In genomic region chr12:82446609-82447024, GRCm38 (mm10) we compare ENCODE assay signal across 26 mouse cellular contexts.
DNase-seq lines count a peak whose midpoint lies in the region; ATAC-seq and TF ChIP-seq lines count a peak whose summit lies in the region.
"Had no signal": no experiment of that assay in that cellular context is flagged by ENCODE, and none has a peak within 500 bp of the region (broad histone marks: within the 10 kb centered on the region; RNA-seq: fewer than 3 reads in every experiment).

No protein-coding gene starts in this region.

- in situ Hi-C loops in CH12.LX (cut with MboI; ENCODE audit: low pct_ligation_motif_present, low pct_unique_long_range_greater_than_20kb, low sequenced_read_pairs), result no loop called here

- no peak for TF ChIP-seq EP300 in CH12.LX (IDR thresholded peaks at IDR 0.05; ENCODE audit: low read length)
- TF ChIP-seq EP300 in lung, postnatal 0 days (IDR thresholded peaks at IDR 0.05), result no peak

- no peak for ATAC-seq in heart, embryonic 11.5 days (replicated peaks; ENCODE audit: insufficient number of reproducible peaks, low FRiP score, low TSS enrichment)
- ATAC-seq in granulocyte monocyte progenitor cell, adult 5-6 weeks (replicated peaks; ENCODE audit: poor library complexity, severe bottlenecking), result peak; percentile 70
- ATAC-seq in megakaryocyte progenitor cell, adult 5-6 weeks (replicated peaks; ENCODE audit: poor library complexity), result peak; percentile 47; the same call in 1 of the 2 replicates
- no peak for ATAC-seq in lung, postnatal 0 days
- ATAC-seq: activated CD4-positive, CD25-positive, alpha-beta regulatory T cell, adult 4 months; forebrain, embryonic 14.5 days; forebrain, embryonic 16.5 days; Patski had no signal

- H3K4me1 ChIP-seq in heart, embryonic 11.5 days (ENCODE audit: control insufficient read depth, insufficient read depth, low read length), result no peaks in the 10 kb centered on the region
- peaks cover 5 to 27% of the 10 kb centered on the region in 2 experiments for H3K4me1 ChIP-seq in CH12.LX (ENCODE audit: control insufficient read depth in 1 of 2, insufficient read depth in 2 of 2)
- H3K4me1 ChIP-seq in lung, postnatal 0 days (ENCODE audit: insufficient read depth, low read depth, low read length), result no peaks in the 10 kb centered on the region
- H3K4me1 ChIP-seq: forebrain, embryonic 12.5 days had no signal

- H3K9ac ChIP-seq in heart, embryonic 11.5 days (ENCODE audit: low read depth, low read length), result no peak overlapping the region
- peak overlapping the region; percentile 64 for H3K9ac ChIP-seq in CH12.LX (ENCODE audit: insufficient read depth, low read depth)
- H3K9ac ChIP-seq in lung, postnatal 0 days (replicated peaks; ENCODE audit: low read depth), result no peak overlapping the region
- H3K9ac ChIP-seq: embryonic facial prominence, embryonic 13.5 days; embryonic facial prominence, embryonic 15.5 days; forebrain, embryonic 12.5 days had no signal

- dilution Hi-C loops in CH12.LX (cut with MboI; ENCODE audit: extremely low pct_ligation_motif_present, extremely low pct_unique_long_range_greater_than_20kb, low sequenced_read_pairs), result no loop called here

- H3K27ac ChIP-seq in heart, embryonic 11.5 days (ENCODE audit: low read depth, low read length), result no peak overlapping the region
- peak overlapping the region; percentile 76 for H3K27ac ChIP-seq in CH12.LX (ENCODE audit: insufficient read depth, low read depth)
- no peak overlapping the region for H3K27ac ChIP-seq in lung, postnatal 0 days (ENCODE audit: low read length)
- H3K27ac ChIP-seq: embryonic facial prominence, embryonic 13.5 days; embryonic facial prominence, embryonic 15.5 days; forebrain, embryonic 10.5 days; forebrain, embryonic 12.5 days had no signal

- TF ChIP-seq RAD21 in CH12.LX (IDR thresholded peaks at IDR 0.05; ENCODE audit: low read depth, low read length), result no peak

- no peak for TF ChIP-seq CTCF in CH12.LX (conservative IDR thresholded peaks at IDR 0.05 in 1 of 2, IDR thresholded peaks at IDR 0.05 in 1 of 2; ENCODE audit: low read depth in 2 of 2, low read length in 2 of 2)
- TF ChIP-seq CTCF in lung, postnatal 0 days (IDR thresholded peaks at IDR 0.05), result no peak

- WGBS in heart, embryonic 11.5 days (ENCODE audit: insufficient replicate concordance), result 89% methylated on average over 8 of the region's 8 CpGs
- WGBS in lung, postnatal 0 days, result 84% methylated on average over 8 of the region's 8 CpGs

- peak; percentile 83 for TF ChIP-seq POLR2A in CH12.LX (IDR thresholded peaks at IDR 0.05; ENCODE audit: low read depth, low read length)

- H3K4me3 ChIP-seq in heart, embryonic 11.5 days (ENCODE audit: low read depth, low read length), result no peak overlapping the region
- peak overlapping the region; percentile 60 to 69 (median 63) for H3K4me3 ChIP-seq in CH12.LX (replicated peaks in 1 of 3; ENCODE audit: low read depth in 2 of 3, low read length in 2 of 3, poor library complexity in 1 of 3)
- H3K4me3 ChIP-seq in lung, postnatal 0 days (ENCODE audit: low read depth, low read length), result no peak overlapping the region
- H3K4me3 ChIP-seq: embryonic facial prominence, embryonic 13.5 days; embryonic facial prominence, embryonic 15.5 days; erythroblast, embryonic 14.5 days; forebrain, embryonic 10.5 days; forebrain, embryonic 12.5 days had no signal

- H3K27me3 ChIP-seq in heart, embryonic 11.5 days (ENCODE audit: control insufficient read depth, insufficient read depth, low read length), result no peaks in the 10 kb centered on the region
- no peaks in the 10 kb centered on the region for H3K27me3 ChIP-seq in CH12.LX (replicated peaks)
- no peaks in the 10 kb centered on the region for H3K27me3 ChIP-seq in lung, postnatal 0 days (replicated peaks; ENCODE audit: insufficient read depth, low read length)
- H3K27me3 ChIP-seq: embryonic facial prominence, embryonic 13.5 days; embryonic facial prominence, embryonic 15.5 days; forebrain, embryonic 12.5 days; Patski had no signal

- peaks cover 5% of the 10 kb centered on the region for H3K79me2 ChIP-seq in CH12.LX (replicated peaks; ENCODE audit: control insufficient read depth, extremely low read depth, insufficient read depth, poor library complexity, severe bottlenecking)

- H3K9me3 ChIP-seq in heart, embryonic 11.5 days (replicated peaks; ENCODE audit: control insufficient read depth, low read length), result no peaks in the 10 kb centered on the region
- H3K9me3 ChIP-seq in CH12.LX (replicated peaks; ENCODE audit: low read length), result no peaks in the 10 kb centered on the region
- no peaks in the 10 kb centered on the region for H3K9me3 ChIP-seq in lung, postnatal 0 days (ENCODE audit: low read length)
- H3K9me3 ChIP-seq: embryonic facial prominence, embryonic 13.5 days; embryonic facial prominence, embryonic 15.5 days; forebrain, embryonic 10.5 days; forebrain, embryonic 12.5 days; G1E had no signal

- peaks cover under 1% of the 10 kb centered on the region; the same call in 1 of the 2 replicates for H3K36me3 ChIP-seq in heart, embryonic 11.5 days (ENCODE audit: control insufficient read depth, insufficient read depth, low read length)
- peaks cover 27 to 59% of the 10 kb centered on the region in 2 experiments for H3K36me3 ChIP-seq in CH12.LX (replicated peaks in 1 of 2; ENCODE audit: control insufficient read depth in 1 of 2, insufficient read depth in 1 of 2, low read length in 1 of 2)
- H3K36me3 ChIP-seq in lung, postnatal 0 days (ENCODE audit: insufficient read depth, low read length), result peaks cover 14% of the 10 kb centered on the region; the same call in 1 of the 2 replicates

- no peak overlapping the region for H3K4me2 ChIP-seq in heart, embryonic 11.5 days
- peak overlapping the region; percentile 85; the same call in 1 of the 2 replicates for H3K4me2 ChIP-seq in CH12.LX (ENCODE audit: insufficient read depth, low read depth, poor library complexity, severe bottlenecking)
- no peak overlapping the region for H3K4me2 ChIP-seq in lung, postnatal 0 days (replicated peaks; ENCODE audit: low read depth, low read length)
- H3K4me2 ChIP-seq: embryonic facial prominence, embryonic 13.5 days; embryonic facial prominence, embryonic 15.5 days; forebrain, embryonic 12.5 days had no signal

- peak; percentile 78 for DNase-seq in heart, adult 11 months
- peak; percentile 95 for DNase-seq in CH12.LX (ENCODE audit: extremely low read depth)
- no peak for DNase-seq in lung, postnatal 0 days (ENCODE audit: low spot score)
- no peak for DNase-seq in spleen, adult 12 weeks (ENCODE audit: low spot score)
- DNase-seq in kidney, adult 11 months, result no peak
- DNase-seq: adrenal gland, adult 8-10 months; adrenal gland, postnatal 14 days; cerebellum, adult 11 months; cerebellum, adult 18-20 months; cerebellum, adult 8-10 months; cerebellum, postnatal 14 days; cerebellum, postnatal 36 days; embryo, embryonic 11 days had no signal

TF ChIP-seq in CH12.LX, 34 proteins besides CTCF, POLR2A, EP300 and RAD21 (continues in another document):
- TF ChIP-seq RCOR1 (conservative IDR thresholded peaks at IDR 0.05; ENCODE audit: low read depth, low read length) (no peak), MAZ (IDR thresholded peaks at IDR 0.05; ENCODE audit: low read depth, low read length) (no peak), TBP (conservative IDR thresholded peaks at IDR 0.05; ENCODE audit: low read depth, low read length) (peak; percentile 93), USF2 (conservative IDR thresholded peaks at IDR 0.05; ENCODE audit: low read depth, low read length) (peak; percentile 60), MAX (IDR thresholded peaks at IDR 0.05; ENCODE audit: low read length) (peak; percentile 67), NELFE (IDR thresholded peaks at IDR 0.05; ENCODE audit: low read depth, low read length) (peak; percentile 67; the same call in 1 of the 2 replicates), CHD1 (IDR thresholded peaks at IDR 0.05; ENCODE audit: low read depth, low read length) (no peak), MYC (IDR thresholded peaks at IDR 0.05; ENCODE audit: low read depth, low read length) (peak; percentile 63; the same call in 1 of the 2 replicates), NRF1 (IDR thresholded peaks at IDR 0.05; ENCODE audit: low read depth, low read length) (no peak), ZNF384 (IDR thresholded peaks at IDR 0.05; ENCODE audit: low read depth, low read length) (no peak), ELF1 (IDR thresholded peaks at IDR 0.05; ENCODE audit: low read depth, low read length) (peak; percentile 66), GABPA (IDR thresholded peaks at IDR 0.05; ENCODE audit: insufficient replicate concordance, low read depth, low read length) (no peak), MAFK (IDR thresholded peaks at IDR 0.05; ENCODE audit: insufficient replicate concordance, low read length) (no peak), ZC3H11A (IDR thresholded peaks at IDR 0.05; ENCODE audit: low read depth, low read length) (no peak), CHD2 (IDR thresholded peaks at IDR 0.05; ENCODE audit: low read length) (no peak), POLR2AphosphoS2 (IDR thresholded peaks at IDR 0.05; ENCODE audit: low read depth, low read length) (no peak; the same call in 1 of the 2 replicates), PAX5 (IDR thresholded peaks at IDR 0.05; ENCODE audit: low read length) (no peak), UBTF (IDR thresholded peaks at IDR 0.05; ENCODE audit: low read depth, low read length) (no peak), BHLHE40 (IDR thresholded peaks at IDR 0.05; ENCODE audit: low read depth, low read length) (peak; percentile 91), USF1 (IDR thresholded peaks at IDR 0.05; ENCODE audit: low read depth, low read length) (peak; percentile 56), KAT2A (IDR thresholded peaks at IDR 0.05; ENCODE audit: insufficient replicate concordance, low read length) (no peak), E2F4 (IDR thresholded peaks at IDR 0.05; ENCODE audit: insufficient replicate concordance, low read depth, low read length) (no peak), SIN3A (IDR thresholded peaks at IDR 0.05; ENCODE audit: low read length) (peak; percentile 22; the same call in 1 of the 2 replicates), HCFC1 (IDR thresholded peaks at IDR 0.05; ENCODE audit: low read depth, low read length) (peak; percentile 50), MEF2A (IDR thresholded peaks at IDR 0.05; ENCODE audit: borderline replicate concordance, low read depth, low read length) (peak; percentile 12; the same call in 1 of the 2 replicates), IRF4 (IDR thresholded peaks at IDR 0.05; ENCODE audit: low read depth, low read length) (0 out of 2 replicates have a peak, but pooled peaks have one; percentile 13), ZKSCAN1 (IDR thresholded peaks at IDR 0.05; ENCODE audit: borderline replicate concordance, low read depth, low read length) (no peak), JUND (conservative IDR thresholded peaks at IDR 0.05; ENCODE audit: low read depth, low read length) (no peak), MXI1 (IDR thresholded peaks at IDR 0.05; ENCODE audit: low read depth, low read length) (peak; percentile 70; the same call in 1 of the 2 replicates), TCF12 (IDR thresholded peaks at IDR 0.05; ENCODE audit: low read depth, low read length) (peak; percentile 57), ZMIZ1 (IDR thresholded peaks at IDR 0.05; ENCODE audit: low read depth, low read length) (no peak)

Comparison
In these comparisons a context has a peak if more than half of its experiments do, and no peak if none do; other contexts are left out.
1. DNase-seq: peak in heart, adult 11 months (single experiment) and CH12.LX (single experiment); none in lung, postnatal 0 days (single experiment), spleen, adult 12 weeks (single experiment) and kidney, adult 11 months (single experiment).
2. ATAC-seq: peak in granulocyte monocyte progenitor cell, adult 5-6 weeks (single experiment) and megakaryocyte progenitor cell, adult 5-6 weeks (single experiment); none in heart, embryonic 11.5 days (single experiment) and lung, postnatal 0 days (single experiment).
3. H3K4me3 ChIP-seq: peak in CH12.LX (3 of 3); none in heart, embryonic 11.5 days (single experiment) and lung, postnatal 0 days (single experiment).